ENCODE assay signal across 8 mouse cellular contexts in genomic region chr1:75125418-75125817, GRCm38 (mm10). TPM values are rescaled to one million over a fixed set of nuclear protein-coding genes. Genes with fewer than 3 reads are reported as not detected.
A peak's percentile ranks its signal among the peaks of the same experiment; 100 is the strongest.
DNase-seq lines count a peak whose midpoint lies in the region; ATAC-seq and TF ChIP-seq lines count a peak whose summit lies in the region.

No protein-coding gene starts in this region.

- no peaks in the 10 kb centered on the region for H3K36me3 ChIP-seq in CH12.LX (replicated peaks in 1 of 2; ENCODE audit: control insufficient read depth in 1 of 2, insufficient read depth in 1 of 2, low read length in 1 of 2)
- no peaks in the 10 kb centered on the region for H3K36me3 ChIP-seq in forebrain, embryonic 16.5 days (ENCODE audit: control insufficient read depth, insufficient read depth)
- H3K36me3 ChIP-seq in macrophage (ENCODE audit: inconsistent target): no peaks in the 10 kb centered on the region

- H3K79me2 ChIP-seq in CH12.LX (replicated peaks; ENCODE audit: control insufficient read depth, extremely low read depth, insufficient read depth, poor library complexity, severe bottlenecking) (no peaks in the 10 kb centered on the region), macrophage (ENCODE audit: inconsistent target) (no peaks in the 10 kb centered on the region)

- no peak for TF ChIP-seq POLR2A in CH12.LX (IDR thresholded peaks at IDR 0.05; ENCODE audit: low read depth, low read length)

- no peak for TF ChIP-seq EP300 in CH12.LX (IDR thresholded peaks at IDR 0.05; ENCODE audit: low read length)

- 41% methylated on average over 5 of the region's 5 CpGs for WGBS in forebrain, embryonic 16.5 days
- WGBS in macrophage (ENCODE audit: missing documents): 38% methylated on average over 5 of the region's 5 CpGs

- no peak for ATAC-seq in forebrain, embryonic 16.5 days

- H3K9ac ChIP-seq in CH12.LX (ENCODE audit: insufficient read depth, low read depth): 0 out of 2 replicates have a peak overlapping the region, but pooled peaks have one; percentile 16
- peak overlapping the region; percentile 77; the same call in 1 of the 2 replicates for H3K9ac ChIP-seq in forebrain, embryonic 16.5 days (replicated peaks; ENCODE audit: low read depth, low read length)

- in situ Hi-C loops in CH12.LX (cut with MboI; ENCODE audit: low pct_ligation_motif_present, low pct_unique_long_range_greater_than_20kb, low sequenced_read_pairs): no loop called here

- TF ChIP-seq CTCF in gastrocnemius, adult 2 months (IDR thresholded peaks at IDR 0.05): no peak
- no peak for TF ChIP-seq CTCF in CH12.LX (conservative IDR thresholded peaks at IDR 0.05 in 1 of 2, IDR thresholded peaks at IDR 0.05 in 1 of 2; ENCODE audit: low read depth in 2 of 2, low read length in 2 of 2)

- dilution Hi-C loops in CH12.LX (cut with MboI; ENCODE audit: extremely low pct_ligation_motif_present, extremely low pct_unique_long_range_greater_than_20kb, low sequenced_read_pairs): no loop called here

- H3K4me1 ChIP-seq in CH12.LX (ENCODE audit: control insufficient read depth in 1 of 2, insufficient read depth in 2 of 2): peaks cover 9 to 16% of the 10 kb centered on the region in 2 experiments
- peaks cover 9% of the 10 kb centered on the region for H3K4me1 ChIP-seq in forebrain, embryonic 16.5 days (replicated peaks; ENCODE audit: control insufficient read depth, insufficient read depth, low read length)

- no peaks in the 10 kb centered on the region for H3K27me3 ChIP-seq in CH12.LX (replicated peaks)
- no peaks in the 10 kb centered on the region for H3K27me3 ChIP-seq in forebrain, embryonic 16.5 days (replicated peaks; ENCODE audit: control insufficient read depth, insufficient read depth, low read length)

- H3K27ac ChIP-seq in gastrocnemius, adult 2 months: peak overlapping the region; percentile 98
- 0 out of 2 replicates have a peak overlapping the region, but pooled peaks have one; percentile 6 for H3K27ac ChIP-seq in CH12.LX (ENCODE audit: insufficient read depth, low read depth)
- no peak overlapping the region; the same call in 1 of the 2 replicates for H3K27ac ChIP-seq in forebrain, embryonic 16.5 days (ENCODE audit: low read length)
- H3K27ac ChIP-seq in macrophage: peak overlapping the region; percentile 80

- DNase-seq in gastrocnemius, adult 2 months: no peak
- no peak for DNase-seq in gastrocnemius, postnatal 36 days
- no peak for DNase-seq in CH12.LX (ENCODE audit: extremely low read depth)
- DNase-seq in urinary bladder, postnatal 10 days (ENCODE audit: low spot score): no peak
- no peak for DNase-seq in left cerebral cortex, adult 8-10 months (ENCODE audit: low spot score in 2 of 2)
- DNase-seq in frontal cortex, postnatal 36 days (ENCODE audit: low spot score in 2 of 2): no peak

- peak overlapping the region; percentile 57 for H3K4me2 ChIP-seq in CH12.LX (ENCODE audit: insufficient read depth, low read depth, poor library complexity, severe bottlenecking)
- H3K4me2 ChIP-seq in forebrain, embryonic 16.5 days (ENCODE audit: low read length): peak overlapping the region; percentile 74

- TF ChIP-seq RAD21 in CH12.LX (IDR thresholded peaks at IDR 0.05; ENCODE audit: low read depth, low read length): no peak

- H3K9me3 ChIP-seq in CH12.LX (replicated peaks; ENCODE audit: low read length): no peaks in the 10 kb centered on the region
- H3K9me3 ChIP-seq in forebrain, embryonic 16.5 days (ENCODE audit: control insufficient read depth, low read length): no peaks in the 10 kb centered on the region

- peak overlapping the region; percentile 88 for H3K4me3 ChIP-seq in gastrocnemius, adult 2 months
- H3K4me3 ChIP-seq in CH12.LX (replicated peaks in 1 of 3; ENCODE audit: low read depth in 2 of 3, low read length in 2 of 3, poor library complexity in 1 of 3): peak overlapping the region; percentile 51 to 64 (median 61)
- peak overlapping the region; percentile 84 for H3K4me3 ChIP-seq in forebrain, embryonic 16.5 days (replicated peaks; ENCODE audit: low read length)
- peak overlapping the region; percentile 38 for H3K4me3 ChIP-seq in macrophage (ENCODE audit: inconsistent target)

- intact Hi-C loops in gastrocnemius, adult 2 months (cut with DNase I): no loop called here
- intact Hi-C loops in gastrocnemius, postnatal 36 days (cut with DNase I): no loop called here

TF ChIP-seq in CH12.LX, 34 proteins besides CTCF, POLR2A, EP300 and RAD21 (continues in another document):
- TF ChIP-seq SIN3A (IDR thresholded peaks at IDR 0.05; ENCODE audit: low read length) (no peak), TBP (conservative IDR thresholded peaks at IDR 0.05; ENCODE audit: low read depth, low read length) (no peak), ZKSCAN1 (IDR thresholded peaks at IDR 0.05; ENCODE audit: borderline replicate concordance, low read depth, low read length) (no peak), MAFK (IDR thresholded peaks at IDR 0.05; ENCODE audit: insufficient replicate concordance, low read length) (no peak), MAX (IDR thresholded peaks at IDR 0.05; ENCODE audit: low read length) (no peak), ZC3H11A (IDR thresholded peaks at IDR 0.05; ENCODE audit: low read depth, low read length) (no peak)

RNA-seq across cellular contexts. Expression of gene Nhej1, which starts 0.4 kb away (rescaled TPM):
- total RNA-seq in gastrocnemius, adult 2 months (2021): 1 to 10 TPM; 4.5 to 6.6 TPM
- 1 to 10 TPM; 5.3 to 5.4 TPM for total RNA-seq in gastrocnemius, postnatal 36 days (2021)
- 2.8 and 3.4 TPM in 2 replicates for total RNA-seq in CH12.LX (2012; rRNA removed)
- 3.7 and 4.4 TPM in 2 replicates for total RNA-seq in CH12.LX (2014; rRNA removed)
- 4.0 and 4.2 TPM in 2 replicates for polyA plus RNA-seq in CH12.LX (2012; ENCODE audit: insufficient read length, low read depth)
- polyA plus RNA-seq in forebrain, embryonic 16.5 days (2015; fragmentation: Nextera tagmentation; extraction: Ambion mirVana): 6.6 and 8.2 TPM in 2 replicates
- 1 to 10 TPM in 24 of 26 experiments, under 1 TPM in 2; 0.74 to 6.7 (median 2.5) TPM for total RNA-seq in macrophage (2018; cell fraction: chromatin; rRNA removed)
- 1 to 10 TPM; 2.3 to 5.2 (median 3.4) TPM for total RNA-seq in macrophage (2018; cell fraction: cytosol; rRNA removed)
- total RNA-seq in macrophage (2018; cell fraction: nucleus; rRNA removed): 1 to 10 TPM in 25 of 26 experiments, under 1 TPM in 1; 0.81 to 6.2 (median 3.3) TPM
- 2.1 to 3.5 TPM (median 2.5 TPM) in 3 replicates for polyA plus RNA-seq in macrophage (2018)
- 1 to 10 TPM; 2.0 to 4.8 (median 3.3) TPM for total RNA-seq in left cerebral cortex, adult 8-10 months (2022)

RNA-seq across cellular contexts. Expression of gene Slc23a3, which starts 8.3 kb away (rescaled TPM):
- not detected for total RNA-seq in gastrocnemius, adult 2 months (2021)
- total RNA-seq in gastrocnemius, postnatal 36 days (2021): not detected
- total RNA-seq in CH12.LX (2012; rRNA removed): not detected in 2 replicates
- not detected in 2 replicates for total RNA-seq in CH12.LX (2014; rRNA removed)
- polyA plus RNA-seq in CH12.LX (2012; ENCODE audit: insufficient read length, low read depth): not detected in 2 replicates
- polyA plus RNA-seq in forebrain, embryonic 16.5 days (2015; fragmentation: Nextera tagmentation; extraction: Ambion mirVana): not detected in 2 replicates
- total RNA-seq in macrophage (2018; cell fraction: chromatin; rRNA removed): under 1 TPM in 3 of 26 experiments, not detected in 23; 0.29 to 0.77 (median 0.38) TPM
- under 1 TPM in 2 of 26 experiments, not detected in 24; 0.06 to 0.23 TPM for total RNA-seq in macrophage (2018; cell fraction: cytosol; rRNA removed)
- total RNA-seq in macrophage (2018; cell fraction: nucleus; rRNA removed): under 1 TPM in 3 of 26 experiments, not detected in 23; 0.18 to 0.48 (median 0.37) TPM
- polyA plus RNA-seq in macrophage (2018): not detected in 3 replicates
- 1 to 10 TPM in 2 of 4 experiments, under 1 TPM in 2; 0.59 to 1.7 (median 1.2) TPM for total RNA-seq in left cerebral cortex, adult 8-10 months (2022)

RNA-seq across cellular contexts. Expression of gene Cnppd1, which starts 17.1 kb away (rescaled TPM):
- 10 to 100 TPM; 14.0 to 14.4 TPM for total RNA-seq in gastrocnemius, adult 2 months (2021)
- 10 to 100 TPM; 12.4 to 12.7 TPM for total RNA-seq in gastrocnemius, postnatal 36 days (2021)
- total RNA-seq in CH12.LX (2012; rRNA removed) (32.2 and 47.2 TPM in 2 replicates), CH12.LX (2014; rRNA removed) (10.9 and 12.3 TPM in 2 replicates)
- polyA plus RNA-seq in CH12.LX (2012; ENCODE audit: insufficient read length, low read depth) (14.2 and 16.2 TPM in 2 replicates), macrophage (2018) (52.3 to 87.8 TPM (median 60.4 TPM) in 3 replicates)
- 57.1 and 58.5 TPM in 2 replicates for polyA plus RNA-seq in forebrain, embryonic 16.5 days (2015; fragmentation: Nextera tagmentation; extraction: Ambion mirVana)
- total RNA-seq in macrophage (2018; cell fraction: chromatin; rRNA removed): 100 to 1,000 TPM in 14 of 26 experiments, 10 to 100 TPM in 12; 37.3 to 184 (median 105) TPM
- 100 to 1,000 TPM in 10 of 26 experiments, 10 to 100 TPM in 16; 78.6 to 121 (median 96.5) TPM for total RNA-seq in macrophage (2018; cell fraction: cytosol; rRNA removed)
- 100 to 1,000 TPM in 12 of 26 experiments, 10 to 100 TPM in 14; 61.3 to 139 (median 98.2) TPM for total RNA-seq in macrophage (2018; cell fraction: nucleus; rRNA removed)
- 10 to 100 TPM; 31.6 to 36.5 (median 33.8) TPM for total RNA-seq in left cerebral cortex, adult 8-10 months (2022)

RNA-seq across cellular contexts. Expression of gene Retreg2, which starts 17.2 kb away (rescaled TPM):
- 10 to 100 TPM in 1 of 2 experiments, 1 to 10 TPM in 1; 7.7 to 11.5 TPM for total RNA-seq in gastrocnemius, adult 2 months (2021)
- total RNA-seq in gastrocnemius, postnatal 36 days (2021): 1 to 10 TPM; 6.5 to 8.0 TPM
- 26.5 and 27.9 TPM in 2 replicates for total RNA-seq in CH12.LX (2012; rRNA removed)
- total RNA-seq in CH12.LX (2014; rRNA removed): 12.8 and 14.6 TPM in 2 replicates
- polyA plus RNA-seq in CH12.LX (2012; ENCODE audit: insufficient read length, low read depth): 24.1 and 27.9 TPM in 2 replicates
- polyA plus RNA-seq in forebrain, embryonic 16.5 days (2015; fragmentation: Nextera tagmentation; extraction: Ambion mirVana): 91.9 and 102 TPM in 2 replicates
- total RNA-seq in macrophage (2018; cell fraction: chromatin; rRNA removed): 10 to 100 TPM in 25 of 26 experiments, 1 to 10 TPM in 1; 9.2 to 89.6 (median 37.4) TPM
- total RNA-seq in macrophage (2018; cell fraction: cytosol; rRNA removed): 100 to 1,000 TPM in 6 of 26 experiments, 10 to 100 TPM in 20; 55.0 to 120 (median 78.9) TPM
- total RNA-seq in macrophage (2018; cell fraction: nucleus; rRNA removed): 100 to 1,000 TPM in 4 of 26 experiments, 10 to 100 TPM in 22; 42.5 to 110 (median 70.4) TPM
- polyA plus RNA-seq in macrophage (2018): 56.8 to 88.1 TPM (median 67.2 TPM) in 3 replicates
- 100 to 1,000 TPM; 202 to 212 (median 206) TPM for total RNA-seq in left cerebral cortex, adult 8-10 months (2022)

RNA-seq across cellular contexts. Expression of gene Zfand2b, which starts 43.0 kb away (rescaled TPM):
- 10 to 100 TPM; 14.6 to 17.7 TPM for total RNA-seq in gastrocnemius, adult 2 months (2021)
- total RNA-seq in gastrocnemius, postnatal 36 days (2021): 10 to 100 TPM; 16.3 to 16.7 TPM
- total RNA-seq in CH12.LX (2012; rRNA removed): 30.5 and 40.7 TPM in 2 replicates
- total RNA-seq in CH12.LX (2014; rRNA removed): 14.1 and 15.7 TPM in 2 replicates
- 19.5 and 20.9 TPM in 2 replicates for polyA plus RNA-seq in CH12.LX (2012; ENCODE audit: insufficient read length, low read depth)
- polyA plus RNA-seq in forebrain, embryonic 16.5 days (2015; fragmentation: Nextera tagmentation; extraction: Ambion mirVana): 41.9 and 47.2 TPM in 2 replicates
- total RNA-seq in macrophage (2018; cell fraction: chromatin; rRNA removed): 100 to 1,000 TPM in 1 of 26 experiments, 10 to 100 TPM in 25; 23.3 to 107 (median 47.8) TPM
- total RNA-seq in macrophage (2018; cell fraction: cytosol; rRNA removed): 10 to 100 TPM; 14.3 to 26.2 (median 20.0) TPM
- 10 to 100 TPM; 16.4 to 60.6 (median 33.6) TPM for total RNA-seq in macrophage (2018; cell fraction: nucleus; rRNA removed)
- polyA plus RNA-seq in macrophage (2018): 16.6 to 24.7 TPM (median 21.2 TPM) in 3 replicates
- total RNA-seq in left cerebral cortex, adult 8-10 months (2022): 10 to 100 TPM; 27.2 to 29.4 (median 28.0) TPM

Comparison
In these comparisons a context has a peak if more than half of its experiments do, and no peak if none do; other contexts are left out.
1. H3K4me3 ChIP-seq: peak in every context shown above with its lines; median percentile 88 in gastrocnemius, adult 2 months; 84 in forebrain, embryonic 16.5 days; 61 in CH12.LX; 38 in macrophage.